Mouse (Mus musculus) G1E (cell line): Measurements from ENCODE around the gene Fgd2.

ENCODE experiments used
- CTCF ChIP-seq: IDR thresholded peaks from 2 replicates; pipeline ENCODE4 v1.5.1; 2012; ENCODE audit warnings: low read depth, low read length, inconsistent platforms, mixed read lengths
- TAL1 ChIP-seq: conservative IDR thresholded peaks from 2 replicates; pipeline ENCODE4 v1.6.1; 2012; ENCODE audit warnings: low read depth, low read length, inconsistent platforms, mixed read lengths

DNA sequence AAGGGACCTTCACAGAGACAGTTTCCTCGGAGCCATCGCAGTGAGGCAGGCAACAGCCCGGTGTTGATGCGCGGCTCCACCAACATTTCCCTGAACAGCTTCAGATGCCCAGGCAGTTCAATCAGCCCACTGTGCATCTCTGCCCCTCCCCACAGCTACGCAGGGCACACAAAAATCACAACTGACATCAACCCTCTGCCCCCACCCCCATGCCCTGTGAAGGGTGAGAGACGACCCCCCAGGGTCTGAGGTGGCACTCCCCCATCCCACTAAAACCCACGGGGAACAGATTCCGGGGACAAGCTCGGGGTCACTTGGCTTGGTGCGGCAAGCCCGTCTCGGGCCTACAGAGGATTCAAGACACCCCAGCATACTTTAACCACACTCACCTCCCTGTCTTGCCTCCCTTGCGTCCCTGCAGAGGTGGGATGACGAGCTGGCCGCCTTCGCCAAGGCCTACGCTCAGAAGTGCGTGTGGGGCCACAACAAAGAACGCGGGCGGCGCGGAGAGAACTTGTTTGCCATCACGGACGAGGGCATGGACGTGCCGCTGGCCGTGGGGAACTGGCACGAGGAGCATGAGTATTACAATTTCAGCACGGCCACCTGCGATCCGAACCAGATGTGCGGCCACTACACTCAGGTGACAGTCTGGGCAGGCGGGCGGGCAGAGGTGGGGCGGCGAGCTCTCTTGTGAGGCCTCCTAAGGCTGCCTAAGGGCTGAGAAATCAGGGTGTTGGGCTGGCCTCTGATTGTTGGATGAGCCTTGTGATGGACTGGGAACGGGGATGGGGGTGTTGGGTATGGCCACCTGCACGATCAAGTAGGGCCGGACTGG lies 38.7 kb upstream of the Fgd2 start:
- TF ChIP-seq CTCF (no peak), TAL1 (no peak)
